In genomic region chr4:148495874-148496689, GRCm38 (mm10) we compare ENCODE assay signal across 9 mouse cellular contexts. TPM values are rescaled to one million over a fixed set of nuclear protein-coding genes. Genes with fewer than 3 reads are reported as not detected.
DNase-seq lines count a peak whose midpoint lies in the region; ATAC-seq and TF ChIP-seq lines count a peak whose summit lies in the region.
"Had no signal": no experiment of that assay in that cellular context is flagged by ENCODE, and none has a peak within 500 bp of the region (broad histone marks: within the 10 kb centered on the region; RNA-seq: fewer than 3 reads in every experiment).

No protein-coding gene starts in this region.

- H3K4me3 ChIP-seq in neural tube, embryonic 12.5 days: no peak overlapping the region
- no peak overlapping the region for H3K4me3 ChIP-seq in layer of hippocampus, adult 2 months
- H3K4me3 ChIP-seq: liver, embryonic 13.5 days had no signal

- no peak for TF ChIP-seq CTCF in layer of hippocampus, adult 2 months (conservative IDR thresholded peaks at IDR 0.05)

- no peak overlapping the region for H3K27ac ChIP-seq in neural tube, embryonic 12.5 days
- no peak overlapping the region for H3K27ac ChIP-seq in layer of hippocampus, adult 2 months
- H3K27ac ChIP-seq: liver, embryonic 13.5 days had no signal

- no peak overlapping the region for H3K4me2 ChIP-seq in neural tube, embryonic 12.5 days (replicated peaks)
- H3K4me2 ChIP-seq: liver, embryonic 13.5 days had no signal

- ATAC-seq in neural tube, embryonic 12.5 days (ENCODE audit: low FRiP score, low read depth): peak; percentile 65
- no peak for ATAC-seq in erythroblast, adult 5-6 weeks (replicated peaks; ENCODE audit: low FRiP score, poor library complexity, severe bottlenecking)

- no peaks in the 10 kb centered on the region for H3K4me1 ChIP-seq in neural tube, embryonic 12.5 days

- H3K36me3 ChIP-seq in neural tube, embryonic 12.5 days: peaks cover 76% of the 10 kb centered on the region

- H3K9me3 ChIP-seq in neural tube, embryonic 12.5 days: no peaks in the 10 kb centered on the region
- H3K9me3 ChIP-seq: liver, embryonic 13.5 days had no signal

- WGBS in neural tube, embryonic 12.5 days: 82% methylated on average over 25 of the region's 25 CpGs

- DNase-seq in embryo, embryonic 10 days (ENCODE audit: low spot score): peak; percentile 14
- DNase-seq in embryo, embryonic 11 days: no peak
- no peak for DNase-seq in neural tube, embryonic 10.5 days (ENCODE audit: extremely low spot score, low spot score)
- peak; percentile 56 to 62 for DNase-seq in layer of hippocampus, adult 2 months (ENCODE audit: low spot score in 2 of 2)
- peak; percentile 66 for DNase-seq in right cerebral cortex, postnatal 14 days
- no peak for DNase-seq in Muller cell, postnatal 12 days (ENCODE audit: inconsistent ontology term)
- DNase-seq: liver, embryonic 13.5 days had no signal

- no peak overlapping the region for H3K9ac ChIP-seq in neural tube, embryonic 12.5 days
- H3K9ac ChIP-seq: liver, embryonic 13.5 days had no signal

- no peaks in the 10 kb centered on the region for H3K27me3 ChIP-seq in neural tube, embryonic 12.5 days (replicated peaks)
- H3K27me3 ChIP-seq: liver, embryonic 13.5 days had no signal

RNA-seq across cellular contexts. Expression of gene Angptl7, which starts 4.2 kb away (rescaled TPM):
- 0.29 and 0.37 TPM in 2 replicates for polyA plus RNA-seq in neural tube, embryonic 12.5 days (2016; fragmentation: Nextera tagmentation; extraction: Ambion mirVana)
- total RNA-seq in layer of hippocampus, adult 2 months (2021): under 1 TPM; 0.22 to 0.38 TPM
- total RNA-seq in erythroblast, adult 5-6 weeks (2015; ENCODE audit: low replicate concordance): 0.58 TPM in 1 of 2 replicates, not detected in the other
- not detected in 2 replicates for total RNA-seq in erythroblast, adult 5-6 weeks (2017; ENCODE audit: low replicate concordance)

RNA-seq across cellular contexts. Expression of gene Mtor, which starts 47.7 kb away (rescaled TPM):
- polyA plus RNA-seq in neural tube, embryonic 12.5 days (2016; fragmentation: Nextera tagmentation; extraction: Ambion mirVana): 27.7 and 28.2 TPM in 2 replicates
- total RNA-seq in layer of hippocampus, adult 2 months (2021): 100 to 1,000 TPM in 1 of 2 experiments, 10 to 100 TPM in 1; 95.2 to 100 TPM
- 4.6 and 5.4 TPM in 2 replicates for total RNA-seq in erythroblast, adult 5-6 weeks (2015; ENCODE audit: low replicate concordance)
- total RNA-seq in erythroblast, adult 5-6 weeks (2017; ENCODE audit: low replicate concordance): 5.2 and 7.8 TPM in 2 replicates

RNA-seq across cellular contexts. Expression of gene Ubiad1, which starts 51.5 kb away (rescaled TPM):
- polyA plus RNA-seq in neural tube, embryonic 12.5 days (2016; fragmentation: Nextera tagmentation; extraction: Ambion mirVana): 19.5 and 19.7 TPM in 2 replicates
- 1 to 10 TPM; 8.1 to 8.7 TPM for total RNA-seq in layer of hippocampus, adult 2 months (2021)
- 0.77 and 2.3 TPM in 2 replicates for total RNA-seq in erythroblast, adult 5-6 weeks (2015; ENCODE audit: low replicate concordance)
- 1.3 and 4.9 TPM in 2 replicates for total RNA-seq in erythroblast, adult 5-6 weeks (2017; ENCODE audit: low replicate concordance)

Comparison
In these comparisons a context has a peak if more than half of its experiments do, and no peak if none do; other contexts are left out.
1. DNase-seq: peak in embryo, embryonic 10 days (single experiment), layer of hippocampus, adult 2 months (2 of 2) and right cerebral cortex, postnatal 14 days (single experiment); none in embryo, embryonic 11 days (single experiment), neural tube, embryonic 10.5 days (single experiment) and Muller cell, postnatal 12 days (single experiment).
2. RNA of gene Mtor, which starts 47.7 kb away (total RNA-seq): 95.2 to 100 TPM in layer of hippocampus, adult 2 months; 4.6 to 7.8 TPM in erythroblast, adult 5-6 weeks; every median in the first group is over 10 times any median in the second.